Mouse (Mus musculus): ENCODE results near the gene 5730522E02Rik.

Gene 5730522E02Rik

DNA sequence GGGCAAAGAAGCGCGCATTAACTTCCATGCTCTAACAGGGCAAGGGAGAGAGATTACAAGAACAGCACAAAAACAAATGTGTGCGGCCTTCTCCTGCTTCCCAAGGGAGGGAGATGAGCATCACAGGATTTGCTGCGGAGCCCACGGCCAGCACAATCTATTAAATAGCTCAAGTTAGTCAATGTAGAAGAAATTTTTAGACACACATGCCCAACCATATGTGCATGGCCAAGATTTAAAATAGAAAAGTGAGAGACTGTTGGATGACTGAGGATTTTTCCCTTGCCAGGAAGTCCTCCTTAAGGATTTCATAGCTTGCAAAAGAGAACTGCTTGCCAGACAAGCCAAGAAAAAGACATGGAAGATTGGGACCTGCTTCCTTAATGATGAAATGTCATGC is 473.3 kb downstream of the 5730522E02Rik start:
- in situ Hi-C loops (cut with MboI; ENCODE audit: low pct_unique_long_range_greater_than_20kb in 1 of 2, low sequenced_read_pairs in 2 of 2, unreplicated experiment in 1 of 2) = no loop called here

DNA sequence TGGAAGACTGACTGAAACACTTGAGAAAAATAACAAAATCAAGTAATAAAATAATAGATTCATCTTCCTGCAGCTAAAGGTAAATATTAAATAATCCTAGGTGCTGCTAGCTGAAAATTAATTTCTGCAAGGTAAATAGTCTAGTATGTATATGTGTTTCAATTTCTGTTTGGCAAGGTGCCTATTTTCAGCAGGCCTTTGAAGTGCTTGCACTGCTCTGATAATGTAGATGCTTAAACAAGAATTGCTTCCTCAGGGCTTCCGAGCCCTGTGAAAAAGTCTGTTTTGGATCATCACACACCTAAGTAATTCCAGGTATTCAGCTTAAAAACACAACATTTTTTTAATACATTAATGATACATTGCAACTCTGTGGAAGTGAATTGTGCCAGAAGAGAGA is 481.1 kb downstream of the 5730522E02Rik start:
- in situ Hi-C loops (cut with MboI; ENCODE audit: low pct_unique_long_range_greater_than_20kb in 1 of 2, low sequenced_read_pairs in 2 of 2, unreplicated experiment in 1 of 2) = no loop called here

DNA sequence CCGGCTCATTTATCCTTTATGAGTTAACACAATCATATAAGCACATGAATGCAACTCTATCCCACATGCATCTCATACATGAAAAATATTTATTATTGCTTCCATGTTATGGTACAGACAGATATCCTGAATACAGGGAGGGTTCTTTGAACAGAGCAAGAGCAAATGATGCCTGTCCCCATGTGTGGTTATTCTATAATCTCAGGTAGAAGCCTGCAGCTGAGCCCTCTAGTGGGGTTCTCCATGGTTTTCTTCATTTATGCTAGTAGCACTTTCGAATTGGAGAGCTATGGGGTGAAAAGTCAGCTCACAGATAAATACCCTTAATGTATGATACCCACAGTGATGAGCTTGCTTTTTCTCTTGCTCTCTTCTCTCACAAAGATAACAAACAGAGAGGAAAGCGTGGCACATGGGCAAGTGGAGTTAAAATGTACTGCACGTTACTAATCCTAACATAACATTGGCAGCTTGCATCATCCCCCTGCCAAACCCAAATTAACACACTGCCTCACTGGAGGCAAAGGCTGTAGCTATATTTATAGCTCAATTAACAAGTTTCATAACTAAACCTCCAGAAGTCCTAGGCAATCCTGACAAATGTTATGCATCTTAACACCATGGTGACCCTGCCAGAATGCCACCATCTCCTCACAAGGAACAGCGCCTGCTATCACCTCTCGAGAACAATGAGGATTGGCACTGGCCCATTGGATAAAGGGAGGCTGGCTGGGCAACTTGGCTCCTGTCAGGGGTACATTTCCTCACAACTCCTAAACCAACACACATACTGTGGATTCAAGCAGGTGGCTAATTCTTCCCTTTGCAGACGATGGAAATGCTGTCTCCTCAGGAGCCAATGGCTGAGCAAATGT is 494.9 kb downstream of the 5730522E02Rik start:
- in situ Hi-C loops (cut with MboI; ENCODE audit: low pct_unique_long_range_greater_than_20kb in 1 of 2, low sequenced_read_pairs in 2 of 2, unreplicated experiment in 1 of 2) = no loop called here

DNA sequence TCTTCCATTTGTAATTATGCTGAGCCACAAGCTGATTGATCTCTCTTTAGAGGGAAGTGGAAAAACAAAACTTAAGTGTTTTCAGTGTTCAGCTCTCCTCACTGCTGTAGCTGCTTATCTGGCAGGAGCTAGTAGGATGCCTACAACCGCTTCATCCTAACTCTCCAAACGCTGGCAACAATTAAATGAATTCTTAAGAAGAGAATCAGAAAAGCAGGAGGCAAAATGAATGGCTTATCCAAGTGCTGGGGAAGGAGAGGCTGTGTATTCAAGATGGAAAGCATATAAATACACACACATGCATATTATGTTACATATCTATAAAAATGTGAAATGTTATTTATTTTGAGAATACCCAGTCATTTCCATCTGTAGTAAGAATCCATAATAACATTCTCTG is 500.0 kb downstream of the 5730522E02Rik start:
- in situ Hi-C loops (cut with MboI; ENCODE audit: low pct_unique_long_range_greater_than_20kb in 1 of 2, low sequenced_read_pairs in 2 of 2, unreplicated experiment in 1 of 2) = no loop called here

DNA sequence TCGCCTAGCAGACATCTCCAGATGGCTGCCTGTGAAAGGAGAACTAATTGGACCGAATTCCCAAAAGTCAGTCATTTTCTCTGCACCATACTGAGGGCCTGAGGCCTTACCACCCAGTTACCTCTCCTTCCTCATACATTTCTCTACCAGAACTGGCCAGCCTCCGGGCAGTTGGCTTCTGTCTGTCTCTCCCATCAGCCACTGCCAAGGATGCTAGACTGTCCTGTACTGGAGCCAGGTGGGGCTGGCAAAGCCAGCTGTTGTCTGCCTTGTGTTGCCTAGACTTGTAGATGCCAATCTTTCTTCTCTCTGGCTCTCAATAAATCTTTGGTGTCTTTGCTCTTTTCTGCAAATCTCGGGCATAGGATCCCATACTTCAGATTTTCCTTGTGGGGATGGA is 500.7 kb downstream of the 5730522E02Rik start:
- in situ Hi-C loops (cut with MboI; ENCODE audit: low pct_unique_long_range_greater_than_20kb in 1 of 2, low sequenced_read_pairs in 2 of 2, unreplicated experiment in 1 of 2) = no loop called here

DNA sequence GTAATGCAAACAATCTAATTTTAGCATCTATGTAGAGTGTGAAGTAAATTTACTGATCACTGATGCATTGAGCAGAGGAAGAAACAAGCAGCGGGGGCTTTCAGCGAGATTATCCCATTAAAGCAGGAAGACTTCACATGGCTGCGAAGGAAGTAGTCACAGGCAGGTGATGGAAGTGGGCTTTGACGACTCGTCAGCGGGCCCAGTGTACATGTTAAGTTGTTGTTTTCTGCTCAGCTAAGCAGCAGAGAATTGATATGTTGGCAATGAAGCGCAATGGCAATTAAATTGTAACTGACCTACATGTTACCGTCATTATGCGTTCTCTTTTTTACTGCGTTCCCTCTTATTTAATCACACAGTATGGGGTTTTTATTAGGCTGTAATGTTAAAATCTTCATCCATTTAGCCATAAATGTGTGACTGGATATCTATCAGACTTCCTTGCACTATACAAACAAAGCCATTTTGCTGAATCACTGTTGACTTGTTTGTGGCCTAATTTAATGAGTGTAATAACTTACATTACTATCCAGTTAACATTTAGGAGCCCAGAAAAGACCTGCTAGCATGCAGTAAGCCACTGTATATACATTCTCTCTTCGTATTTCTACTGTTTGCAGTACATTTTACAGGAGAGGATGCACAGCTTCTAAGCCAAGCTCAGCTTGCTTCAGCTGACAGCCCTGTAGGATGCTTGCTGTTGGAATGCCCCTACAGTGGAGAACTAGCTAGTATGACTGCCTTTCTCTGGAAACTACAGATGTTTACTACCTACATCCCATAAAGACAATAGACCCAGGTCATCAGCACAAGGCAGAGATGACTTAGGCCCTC is 506.0 kb downstream of the 5730522E02Rik start:
- in situ Hi-C loops (cut with MboI; ENCODE audit: low pct_unique_long_range_greater_than_20kb in 1 of 2, low sequenced_read_pairs in 2 of 2, unreplicated experiment in 1 of 2) = no loop called here

DNA sequence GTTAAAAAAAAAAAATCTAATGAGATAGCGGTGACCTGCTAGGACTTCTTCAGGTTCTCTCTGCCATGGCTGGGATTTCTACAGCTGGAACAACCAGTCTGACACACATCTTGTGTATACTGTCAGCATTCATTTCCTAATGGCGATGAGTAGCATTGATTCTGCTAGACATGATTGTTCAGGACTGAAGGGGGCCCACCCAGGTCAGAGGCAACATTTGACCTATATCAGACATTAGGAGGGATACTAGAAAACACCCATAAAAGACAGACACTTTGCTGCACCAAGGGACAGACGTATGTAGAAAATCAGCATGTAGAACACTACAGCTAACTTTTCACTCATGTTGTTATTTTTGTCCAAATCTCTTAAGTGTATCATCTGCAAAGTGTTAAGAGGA is 507.8 kb downstream of the 5730522E02Rik start:
- in situ Hi-C loops (cut with MboI; ENCODE audit: low pct_unique_long_range_greater_than_20kb in 1 of 2, low sequenced_read_pairs in 2 of 2, unreplicated experiment in 1 of 2) = no loop called here

DNA sequence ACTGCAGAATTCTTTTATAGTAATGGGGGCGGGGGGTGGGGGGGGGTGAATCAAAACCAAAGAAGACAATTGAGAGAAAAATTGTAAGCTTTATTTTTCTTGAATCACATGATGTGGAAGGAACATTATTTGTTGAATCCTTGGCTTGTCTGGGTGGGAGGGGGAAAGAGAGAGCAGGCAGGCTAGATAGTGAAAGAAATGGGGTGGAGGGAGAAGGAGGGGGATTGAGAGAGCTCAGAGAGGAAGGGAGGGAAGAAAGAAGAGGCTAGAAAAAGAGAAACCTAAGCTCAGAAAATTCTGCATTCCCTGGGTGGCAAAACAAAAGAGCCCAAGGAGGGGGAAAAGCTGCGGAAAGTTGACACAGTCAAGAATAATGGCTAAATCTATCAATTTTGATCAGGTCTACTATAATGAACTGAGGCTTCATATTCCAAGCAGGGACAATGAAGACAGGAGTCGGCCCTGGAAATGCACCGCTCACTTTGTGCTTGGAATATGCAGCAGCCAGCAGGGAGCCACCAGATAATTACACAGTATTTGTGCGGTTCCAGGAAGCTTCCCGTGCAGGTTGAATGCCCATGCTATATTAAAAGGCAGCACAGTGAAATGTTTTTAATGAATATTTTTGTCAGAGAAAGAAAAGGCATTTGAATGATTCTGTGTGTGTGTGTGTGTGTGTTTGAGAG is 512.9 kb downstream of the 5730522E02Rik start:
- in situ Hi-C loops (cut with MboI; ENCODE audit: low pct_unique_long_range_greater_than_20kb in 1 of 2, low sequenced_read_pairs in 2 of 2, unreplicated experiment in 1 of 2) = no loop called here

DNA sequence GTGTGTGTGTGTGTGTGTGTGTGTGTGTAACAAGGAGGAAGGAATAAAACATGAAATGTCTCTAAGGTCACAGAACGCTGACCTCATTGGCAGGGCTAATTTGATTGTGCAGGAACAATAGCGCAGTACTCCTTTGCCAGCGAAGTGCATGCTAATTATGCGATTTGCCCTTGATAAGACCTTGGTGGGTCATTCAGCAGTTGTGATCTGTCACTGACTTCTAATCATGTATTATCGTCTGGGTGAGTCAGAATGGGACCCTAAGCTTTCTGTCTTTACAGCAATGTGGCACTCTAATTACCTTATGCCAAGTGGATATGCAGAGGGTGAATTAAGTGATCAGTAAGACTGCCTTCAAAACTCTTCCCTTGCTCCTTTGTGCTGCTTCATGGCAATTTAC is 514.4 kb downstream of the 5730522E02Rik start:
- in situ Hi-C loops (cut with MboI; ENCODE audit: low pct_unique_long_range_greater_than_20kb in 1 of 2, low sequenced_read_pairs in 2 of 2, unreplicated experiment in 1 of 2) = no loop called here

DNA sequence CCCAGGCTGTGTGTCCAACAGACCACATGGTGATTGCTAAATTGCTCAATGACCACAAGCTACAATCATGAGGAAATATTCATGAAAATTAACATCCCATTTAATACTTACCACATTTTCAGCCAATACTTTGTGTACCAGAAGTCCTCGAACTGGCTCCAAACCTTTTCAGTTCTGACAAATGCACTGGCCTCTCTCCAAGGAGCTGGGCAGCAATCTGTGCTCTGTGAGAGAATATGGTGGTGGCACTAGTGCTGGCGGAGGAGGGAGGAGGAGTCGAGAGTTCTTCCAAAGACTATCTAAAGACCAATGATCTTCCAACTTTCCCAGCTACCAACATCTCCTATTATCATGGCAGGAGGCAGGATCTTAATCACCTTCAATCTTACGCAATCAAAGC is 525.8 kb downstream of the 5730522E02Rik start:
- in situ Hi-C loops (cut with MboI; ENCODE audit: low pct_unique_long_range_greater_than_20kb in 1 of 2, low sequenced_read_pairs in 2 of 2, unreplicated experiment in 1 of 2) = no loop called here

DNA sequence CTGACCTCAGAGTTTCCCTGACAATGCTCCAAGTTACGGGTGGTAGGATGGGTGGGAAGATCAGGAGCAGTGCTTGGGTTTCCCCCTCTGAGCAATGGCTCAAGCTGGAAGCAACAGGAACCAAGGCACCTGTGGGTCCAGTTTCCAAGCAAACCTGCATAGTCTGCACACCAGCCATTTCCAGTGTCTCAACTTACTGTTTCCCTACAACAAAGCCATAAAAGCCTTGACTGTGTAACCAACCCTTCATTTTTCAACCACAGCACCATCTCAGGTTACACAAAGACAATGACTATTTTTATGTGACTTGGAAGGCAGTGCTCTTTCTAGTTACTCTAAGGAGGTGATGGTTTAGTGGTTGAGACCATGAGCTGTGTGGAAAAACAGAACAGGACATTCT is 530.7 kb downstream of the 5730522E02Rik start:
- in situ Hi-C loops (cut with MboI; ENCODE audit: low pct_unique_long_range_greater_than_20kb in 1 of 2, low sequenced_read_pairs in 2 of 2, unreplicated experiment in 1 of 2) = no loop called here

DNA sequence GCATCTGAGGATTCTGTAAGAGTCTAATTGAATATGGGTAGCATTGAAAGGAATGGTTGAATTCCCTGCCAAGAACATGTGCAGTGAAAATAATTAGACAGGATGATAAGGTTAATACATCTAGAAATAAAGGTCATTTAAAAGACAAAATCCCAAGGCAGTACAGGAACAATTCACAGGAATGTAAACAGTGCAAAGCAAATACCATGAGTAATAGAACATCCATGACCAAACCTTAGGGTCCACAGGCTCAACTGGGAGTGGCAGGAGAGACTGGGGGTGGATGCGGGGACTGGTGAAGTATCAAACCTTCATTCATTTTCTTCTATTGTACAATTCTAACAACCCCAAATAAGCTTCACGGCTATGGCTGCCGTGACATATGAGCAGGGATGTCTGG is 536.4 kb downstream of the 5730522E02Rik start:
- in situ Hi-C loops (cut with MboI; ENCODE audit: low pct_unique_long_range_greater_than_20kb in 1 of 2, low sequenced_read_pairs in 2 of 2, unreplicated experiment in 1 of 2) = no loop called here

DNA sequence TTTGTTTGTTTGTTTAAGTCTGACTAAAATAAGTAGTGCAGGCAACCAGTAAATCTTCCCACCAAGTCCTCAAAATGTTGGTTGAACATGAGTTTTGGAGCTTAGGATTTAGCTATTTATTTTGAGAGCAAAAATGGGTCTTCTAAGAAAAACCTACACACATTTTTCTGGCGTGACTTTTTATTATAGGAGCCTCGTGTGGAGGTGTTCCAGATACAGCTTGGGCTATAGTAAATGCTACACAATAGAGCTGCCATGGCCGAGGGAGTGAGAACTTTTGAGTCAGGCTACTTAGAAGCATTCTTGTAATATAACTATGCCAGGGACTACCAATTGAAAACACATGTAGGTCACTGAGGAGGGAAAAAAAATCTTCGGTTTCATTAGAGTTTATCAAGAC is 540.5 kb downstream of the 5730522E02Rik start:
- in situ Hi-C loops (cut with MboI; ENCODE audit: low pct_unique_long_range_greater_than_20kb in 1 of 2, low sequenced_read_pairs in 2 of 2, unreplicated experiment in 1 of 2) = no loop called here

DNA sequence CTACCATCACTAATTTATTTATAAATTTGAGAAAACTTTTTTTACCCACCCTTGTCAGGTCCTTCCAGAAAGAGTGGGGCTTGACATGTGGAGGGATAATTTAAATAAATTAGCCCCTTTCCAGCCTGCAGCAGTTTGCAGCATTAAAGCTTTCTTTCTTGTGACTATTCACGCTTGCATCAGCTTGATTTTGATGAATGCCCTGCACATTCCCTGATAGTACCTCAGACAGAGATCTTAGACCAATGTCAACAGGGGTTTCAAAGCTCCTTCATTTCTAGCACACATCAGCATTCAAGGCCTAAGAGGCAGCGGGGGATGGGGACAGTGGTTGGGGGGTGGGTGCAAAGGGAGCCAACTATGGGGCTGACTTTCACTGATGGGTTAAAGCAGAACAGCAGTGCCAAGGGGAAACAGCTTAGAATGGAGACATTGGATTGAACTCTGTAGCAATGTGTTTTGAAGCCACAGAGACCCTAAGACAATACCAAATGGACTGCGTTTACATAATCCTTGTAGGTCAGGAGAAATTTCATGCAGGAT is 545.9 kb downstream of the 5730522E02Rik start:
- in situ Hi-C loops (cut with MboI; ENCODE audit: low pct_unique_long_range_greater_than_20kb in 1 of 2, low sequenced_read_pairs in 2 of 2, unreplicated experiment in 1 of 2) = no loop called here

DNA sequence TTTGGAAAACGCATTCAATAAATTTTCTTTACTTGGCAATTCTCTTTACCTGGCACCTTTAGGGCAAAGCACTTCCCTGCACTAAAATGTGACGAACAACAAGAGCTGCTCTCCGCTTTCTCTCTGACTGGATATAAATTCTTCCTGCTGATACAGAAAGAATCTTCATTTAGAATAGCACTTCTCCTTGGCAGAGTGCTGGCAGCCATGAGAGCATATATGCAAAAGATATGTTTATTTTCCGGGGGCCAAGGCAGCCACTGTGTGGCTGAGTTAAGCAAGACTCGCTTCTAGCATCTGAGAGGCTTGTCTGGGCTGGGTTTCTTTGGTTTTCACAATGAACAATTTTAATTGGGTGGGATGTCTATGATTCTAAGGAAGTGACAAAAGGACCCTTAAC is 564.3 kb downstream of the 5730522E02Rik start:
- in situ Hi-C loops (cut with MboI; ENCODE audit: low pct_unique_long_range_greater_than_20kb in 1 of 2, low sequenced_read_pairs in 2 of 2, unreplicated experiment in 1 of 2) = no loop called here

DNA sequence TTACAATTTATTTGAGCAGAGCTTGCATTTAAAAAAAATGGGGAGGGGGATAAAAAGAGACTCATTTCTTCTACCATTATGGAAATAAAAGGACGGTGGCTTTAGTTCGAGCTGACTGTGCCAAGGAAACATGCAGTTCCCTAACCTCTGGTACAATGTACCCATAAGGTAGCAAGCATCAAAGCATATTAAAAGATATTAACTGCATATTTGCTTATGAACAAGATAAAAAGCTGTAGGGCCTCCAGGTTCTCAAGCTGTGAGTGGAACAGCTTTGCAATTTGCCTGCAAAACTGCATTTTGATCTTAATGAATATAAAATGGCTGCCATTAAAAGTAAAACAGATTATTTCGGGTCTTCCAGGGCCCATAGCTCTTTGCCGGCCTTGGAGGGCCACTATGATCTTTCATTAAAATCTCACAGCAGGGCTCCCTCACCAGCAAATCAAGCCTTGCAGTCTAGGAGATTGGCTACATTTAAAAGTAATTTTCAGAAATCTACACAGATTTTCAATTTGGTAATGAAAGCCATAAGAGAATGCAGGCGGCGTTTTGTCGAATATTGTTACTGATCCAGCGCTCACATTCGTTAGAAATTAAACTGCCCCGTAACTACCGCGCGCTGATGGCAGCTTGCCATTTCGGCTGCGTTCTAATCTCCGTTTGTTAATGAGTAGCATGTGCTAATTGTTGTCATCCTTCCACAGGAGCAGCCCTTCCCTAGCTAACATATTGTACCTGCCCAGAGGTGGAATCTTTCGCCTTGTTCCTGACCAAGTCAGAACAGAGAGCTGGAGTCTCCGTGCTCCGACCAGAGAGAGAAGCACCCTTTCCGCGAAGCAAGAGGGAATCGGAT is 565.6 kb downstream of the 5730522E02Rik start:
- in situ Hi-C loops (cut with MboI; ENCODE audit: low pct_unique_long_range_greater_than_20kb in 1 of 2, low sequenced_read_pairs in 2 of 2, unreplicated experiment in 1 of 2) = no loop called here

DNA sequence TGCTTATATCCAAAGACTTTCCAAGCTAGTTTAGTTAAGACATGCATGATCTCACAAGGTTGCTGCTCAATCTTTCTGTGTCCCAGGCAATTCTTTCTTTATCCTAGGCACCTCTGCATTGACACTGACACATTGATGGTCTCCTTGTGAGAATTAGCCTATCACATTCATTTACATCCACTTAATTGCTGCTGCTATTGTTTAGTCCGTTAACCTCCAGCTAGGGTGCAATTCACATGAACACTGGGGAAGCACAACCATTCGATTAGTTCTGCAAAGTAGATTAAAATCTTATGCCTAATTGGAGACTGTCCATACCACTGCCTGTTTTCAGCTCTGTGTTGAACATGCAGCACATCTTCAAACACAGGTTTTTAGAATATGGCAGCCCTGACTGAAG is 603.7 kb downstream of the 5730522E02Rik start:
- in situ Hi-C loops (cut with MboI; ENCODE audit: low pct_unique_long_range_greater_than_20kb in 1 of 2, low sequenced_read_pairs in 2 of 2, unreplicated experiment in 1 of 2) = no loop called here

DNA sequence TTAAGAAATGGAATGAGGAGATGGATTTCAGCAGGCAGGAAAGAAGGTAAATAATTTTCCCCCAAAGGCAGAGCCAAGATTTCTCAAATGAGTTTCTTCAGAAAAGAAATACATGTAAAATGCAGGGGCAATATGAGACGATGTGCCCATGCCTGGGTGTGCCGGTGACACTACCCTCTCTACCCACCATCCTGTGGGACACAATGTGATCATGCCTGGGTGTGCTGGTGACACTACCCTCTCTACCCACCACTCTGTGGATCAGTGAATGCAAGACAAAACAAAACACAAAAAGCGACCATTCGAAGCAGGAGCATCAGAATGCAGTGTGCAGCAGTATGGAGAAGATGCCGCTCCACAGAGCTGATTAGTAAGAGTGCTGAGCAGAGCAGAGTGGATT is 610.5 kb downstream of the 5730522E02Rik start:
- in situ Hi-C loops (cut with MboI; ENCODE audit: low pct_unique_long_range_greater_than_20kb in 1 of 2, low sequenced_read_pairs in 2 of 2, unreplicated experiment in 1 of 2) = no loop called here
